Mouse (Mus musculus): ENCODE results near the gene Apba3.
"Not testable (repeated sequence)": the region's sequence is repeated elsewhere in the genome, so short reads cannot be mapped to it uniquely, and the experiment has no call there.

DNA sequence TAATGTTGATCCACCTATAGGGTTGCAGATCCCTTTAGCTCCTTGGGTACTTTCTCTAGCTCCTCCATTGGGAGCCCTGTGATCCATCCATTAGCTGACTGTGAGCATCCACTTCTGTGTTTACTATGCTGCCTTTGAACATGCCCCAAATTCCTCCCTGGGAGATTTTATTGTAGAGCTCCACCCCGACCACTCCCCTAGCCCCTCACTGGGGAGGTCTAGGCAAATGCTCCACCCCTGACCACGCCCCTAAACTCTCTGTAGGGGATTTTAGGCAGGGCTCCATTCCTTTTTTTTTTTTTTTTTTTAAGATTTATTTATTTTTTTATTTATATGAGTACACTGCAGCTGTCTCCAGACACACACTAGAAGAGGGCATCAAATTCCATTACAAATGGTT is 43.0 kb upstream of the Apba3 start:
- TF ChIP-seq POLR2A (IDR thresholded peaks at IDR 0.05; ENCODE audit: control insufficient read depth, extremely low read depth, insufficient read depth, low read length, poor library complexity); CTCF (IDR thresholded peaks at IDR 0.05; ENCODE audit: borderline replicate concordance, control insufficient read depth, extremely low read depth, insufficient read depth, low read length, poor library complexity): not testable (repeated sequence)

Measured in thymus, adult 2 months (tissue).